Mouse (Mus musculus) myocyte (in vitro differentiated cells): ENCODE results near the gene Fgd3. TPM values are rescaled to one million over a fixed set of nuclear protein-coding genes. Genes with fewer than 3 reads are reported as not detected.
A peak's percentile ranks its signal among the peaks of the same experiment; 100 is the strongest.

Source experiments
- H3K27me3 ChIP-seq: one replicate; pipeline ENCODE4 v1.6.1; 2011; ENCODE audit not compliant: control insufficient read depth, insufficient read depth, insufficient read length
- H3K36me3 ChIP-seq: one replicate; pipeline ENCODE4 v1.6.1; 2011; ENCODE audit not compliant: control insufficient read depth, insufficient read depth
- H3K4me2 ChIP-seq: one replicate; pipeline ENCODE4 v1.6.1; 2011; ENCODE audit warnings: low read depth, control low read depth
- H3K4me3 ChIP-seq: one replicate; pipeline ENCODE4 v1.5.1; 2011; ENCODE audit warnings: mild to moderate bottlenecking, control low read depth, moderate library complexity
- H3K79me2 ChIP-seq: one replicate; pipeline ENCODE4 v1.6.1; 2011; ENCODE audit not compliant: control insufficient read depth, insufficient read depth
- H3ac ChIP-seq: one replicate; pipeline ENCODE4 v1.6.1; 2011; ENCODE audit not compliant: control insufficient read depth, insufficient read length
- CEBPB ChIP-seq: IDR thresholded peaks from 2 replicates; pipeline ENCODE4 v1.6.1; 2011; ENCODE audit warnings: mild to moderate bottlenecking, moderate library complexity; ENCODE audit not compliant: poor library complexity, insufficient read depth, severe bottlenecking
- E2F4 ChIP-seq: IDR thresholded peaks from one replicate; pipeline ENCODE4 v1.6.1; 2011; ENCODE audit warnings: mild to moderate bottlenecking, control low read depth, moderate library complexity; ENCODE audit not compliant: insufficient read depth
- MAX ChIP-seq: IDR thresholded peaks from one replicate; pipeline ENCODE4 v1.6.1; 2011; ENCODE audit warnings: low read depth, mild to moderate bottlenecking, control low read depth
- MYOD1 ChIP-seq, 3 experiments: IDR thresholded peaks; one replicate each; pipeline ENCODE4 v1.6.1; 2011; ENCODE audit warnings: control low read depth in 2 of 3, low read depth in 2 of 3, mild to moderate bottlenecking in 2 of 3, moderate library complexity in 1 of 3; ENCODE audit not compliant: insufficient read length in 2 of 3, control insufficient read depth in 1 of 3
- MYOG ChIP-seq, 3 experiments: IDR thresholded peaks; one replicate each; pipeline ENCODE4 v1.6.1; 2011; ENCODE audit warnings: control low read depth in 2 of 3, low read depth in 2 of 3, mild to moderate bottlenecking in 2 of 3; ENCODE audit not compliant: insufficient read length in 2 of 3, control insufficient read depth in 1 of 3, insufficient read depth in 1 of 3
- POLR2A ChIP-seq: IDR thresholded peaks from one replicate; pipeline ENCODE4 v1.6.1; 2011; ENCODE audit warnings: low read depth, mild to moderate bottlenecking, control low read depth, moderate library complexity; ENCODE audit not compliant: insufficient read length
- POLR2AphosphoS2 ChIP-seq: IDR thresholded peaks from one replicate; pipeline ENCODE4 v1.6.1; 2011; ENCODE audit warnings: low read depth, control low read depth; ENCODE audit not compliant: insufficient read length
- REST ChIP-seq: IDR thresholded peaks from one replicate; pipeline ENCODE4 v1.6.1; 2011; ENCODE audit warnings: mild to moderate bottlenecking, control low read depth, moderate library complexity; ENCODE audit not compliant: insufficient read depth, insufficient read length
- SRF ChIP-seq: IDR thresholded peaks from one replicate; pipeline ENCODE4 v1.6.1; 2011; ENCODE audit warnings: low read depth; ENCODE audit not compliant: control insufficient read depth, insufficient read length
- TCF12 ChIP-seq: IDR thresholded peaks from one replicate; pipeline ENCODE4 v1.6.1; 2011; ENCODE audit warnings: mild to moderate bottlenecking, control low read depth; ENCODE audit not compliant: poor library complexity, insufficient read depth, severe bottlenecking
- TCF3 ChIP-seq: IDR thresholded peaks from one replicate; pipeline ENCODE4 v1.6.1; 2011; ENCODE audit warnings: low read depth, control low read depth; ENCODE audit not compliant: insufficient read length
- USF1 ChIP-seq: IDR thresholded peaks from one replicate; pipeline ENCODE4 v1.6.1; 2011; ENCODE audit warnings: low read depth, mild to moderate bottlenecking, control low read depth, moderate library complexity
- polyA plus RNA-seq: library from polyadenylated mRNA; unstranded; fragments of >200 nt; fragmentation: generic; extraction: Trizol; gene quantifications from one replicate; pipeline ENCODE4 v1.2.1, GENCODE M21; 2012; ENCODE audit warnings: missing spikeins

Gene Fgd3
- polyA plus RNA-seq = 15.5 TPM

DNA sequence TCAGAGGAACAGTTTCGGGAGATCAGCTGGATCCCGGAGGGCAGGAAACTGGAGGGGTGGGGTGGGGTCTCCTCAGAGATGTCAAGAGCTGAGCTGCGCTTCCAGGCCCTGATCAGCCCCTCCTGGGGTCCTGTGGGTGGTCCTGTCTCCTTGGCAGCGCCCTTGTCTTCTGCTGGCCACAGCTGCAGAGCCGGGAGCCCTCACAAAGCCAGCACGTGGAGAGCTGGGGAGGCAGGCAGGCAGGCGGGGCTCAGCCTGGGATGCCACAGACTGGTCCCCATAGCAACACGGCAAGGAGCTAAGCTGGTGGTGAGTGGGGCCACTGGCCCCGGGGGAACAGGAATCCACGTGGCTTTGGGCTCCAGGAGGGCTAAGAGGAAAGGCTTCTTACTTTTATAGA lies at the start of gene Fgd3:
Fgd3 (minus strand) TSS at position 272 of the 400 bp plus-strand sequence.
- Histone ChIP-seq H3K79me2 (peaks cover 23% of the 10 kb centered on the region), H3ac (no peak within 1 kb of the TSS), H3K36me3 (peaks cover 5% of the 10 kb centered on the region), H3K27me3 (no peaks in the 10 kb centered on the region), H3K4me2 (peak within 1 kb of the TSS; percentile 92), H3K4me3 (peak within 1 kb of the TSS; percentile 41)
- TF ChIP-seq MAX (peak; percentile 78), CEBPB (no peak), POLR2AphosphoS2 (peak; percentile 42), USF1 (no peak), TCF12 (no peak), SRF (no peak), MYOG (IDR thresholded peaks at IDR 0.05; ENCODE audit: control insufficient read depth in 1 of 3, insufficient read depth in 1 of 3, insufficient read length in 2 of 3, low read depth in 2 of 3) (peak in 2 of 3 experiments; percentile 57 to 82), MYOD1 (IDR thresholded peaks at IDR 0.05; ENCODE audit: control insufficient read depth in 1 of 3, insufficient read length in 2 of 3, low read depth in 2 of 3) (peak in 2 of 3 experiments; percentile 53 to 54), E2F4 (no peak), POLR2A (peak; percentile 55), REST (no peak), TCF3 (no peak)

DNA sequence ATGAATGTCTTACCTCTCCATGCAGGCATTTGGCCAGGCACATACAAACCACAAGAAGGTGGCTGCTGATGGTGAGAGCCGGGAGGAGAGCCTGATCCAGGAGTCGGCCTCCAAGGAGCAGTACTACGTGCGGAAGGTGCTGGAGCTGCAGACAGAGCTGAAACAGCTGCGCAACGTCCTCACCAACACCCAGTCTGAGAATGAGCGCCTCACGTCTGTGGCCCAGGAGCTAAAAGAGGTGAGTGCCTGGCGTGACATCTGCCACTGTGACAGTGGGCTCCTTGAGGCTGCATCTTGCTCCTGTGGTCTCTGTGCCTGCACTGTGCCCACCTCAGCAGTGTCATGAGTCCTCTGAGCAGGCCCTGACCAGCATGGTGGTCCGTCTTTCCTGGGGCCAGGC lies 49.3 kb upstream of the Fgd3 start:
- Histone ChIP-seq H3K4me3 (no peak overlapping the region), H3K36me3 (peaks cover 17% of the 10 kb centered on the region), H3K27me3 (no peaks in the 10 kb centered on the region), H3K79me2 (peaks cover 97% of the 10 kb centered on the region), H3K4me2 (no peak overlapping the region), H3ac (no peak overlapping the region)
- TF ChIP-seq USF1 = no peak
- no peak for TF ChIP-seq TCF3
- peak in 2 of 3 experiments; percentile 51 to 60 for TF ChIP-seq MYOG (IDR thresholded peaks at IDR 0.05; ENCODE audit: control insufficient read depth in 1 of 3, insufficient read depth in 1 of 3, insufficient read length in 2 of 3, low read depth in 2 of 3)

- Histone ChIP-seq H3K36me3 (peaks cover 10% of the 10 kb centered on the region), H3K79me2 (peaks cover 97% of the 10 kb centered on the region), H3K4me2 (no peak overlapping the region), H3K27me3 (no peaks in the 10 kb centered on the region), H3K4me3 (no peak overlapping the region), H3ac (no peak overlapping the region)
- no peak for TF ChIP-seq TCF12
- TF ChIP-seq MYOG (IDR thresholded peaks at IDR 0.05; ENCODE audit: control insufficient read depth in 1 of 3, insufficient read depth in 1 of 3, insufficient read length in 2 of 3, low read depth in 2 of 3) = peak in 1 of 3 experiments; percentile 29
Measured at GRCm38 (mm10) chr13:49367657-49368440, 47.7 kb upstream of the Fgd3 start.

DNA sequence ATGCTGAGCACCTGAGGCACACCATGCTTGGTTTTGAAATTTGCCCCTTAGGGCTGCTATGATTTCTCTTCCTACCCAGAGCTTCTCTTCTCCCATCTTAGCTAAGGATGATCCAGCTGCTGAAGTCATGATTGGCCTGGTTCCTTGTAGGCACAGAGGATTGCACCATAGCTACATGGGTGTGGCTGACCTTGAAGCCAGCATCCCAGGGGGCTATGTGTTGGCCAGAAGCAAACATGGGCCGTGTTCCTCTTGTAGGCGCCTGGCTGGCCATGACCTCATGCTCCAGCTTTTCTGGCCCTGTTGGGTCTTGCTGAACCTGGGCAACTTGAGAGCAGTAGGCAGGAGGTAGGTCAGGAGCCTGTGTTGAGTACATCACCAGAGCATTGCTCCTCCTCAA lies 44.6 kb upstream of the Fgd3 start:
- H3K27me3 ChIP-seq = no peaks in the 10 kb centered on the region
- H3K4me3 ChIP-seq = no peak overlapping the region
- H3K79me2 ChIP-seq = peaks cover 92% of the 10 kb centered on the region
- H3K4me2 ChIP-seq = peak overlapping the region; percentile 67
- TF ChIP-seq REST (no peak), CEBPB (peak; percentile 97), E2F4 (no peak), POLR2AphosphoS2 (peak; percentile 46), USF1 (no peak), TCF3 (no peak), TCF12 (no peak), MYOG (IDR thresholded peaks at IDR 0.05; ENCODE audit: control insufficient read depth in 1 of 3, insufficient read depth in 1 of 3, insufficient read length in 2 of 3, low read depth in 2 of 3) (no peak), SRF (no peak)
- no peak overlapping the region for H3ac ChIP-seq
- H3K36me3 ChIP-seq = peaks cover 4% of the 10 kb centered on the region

DNA sequence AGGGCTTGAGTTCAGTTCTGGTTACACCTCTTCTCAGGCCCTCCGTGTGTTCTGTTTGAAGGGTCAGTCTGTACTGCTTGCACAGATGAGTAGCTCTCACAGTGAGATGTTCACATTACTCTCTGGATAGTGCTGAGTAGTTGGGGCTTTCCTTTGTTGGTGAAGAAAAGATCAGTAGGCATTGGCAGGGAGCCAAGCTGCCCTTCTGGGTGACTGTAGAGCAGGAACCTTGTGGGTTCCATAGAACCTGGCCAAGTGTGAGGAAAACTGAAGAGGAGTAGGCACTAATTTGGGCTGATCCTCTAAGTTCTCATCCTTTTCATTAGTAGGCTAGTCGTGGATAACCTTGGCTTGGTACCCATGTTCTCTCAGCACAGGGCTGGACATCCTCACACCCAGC lies 42.7 kb upstream of the Fgd3 start:
- H3K4me2 ChIP-seq = peak overlapping the region; percentile 67
- no peak for TF ChIP-seq SRF
- TF ChIP-seq REST = no peak
- no peak for TF ChIP-seq MYOD1 (IDR thresholded peaks at IDR 0.05; ENCODE audit: control insufficient read depth in 1 of 3, insufficient read length in 2 of 3, low read depth in 2 of 3)
- TF ChIP-seq MAX = no peak
- no peak for TF ChIP-seq CEBPB
- TF ChIP-seq TCF12 = no peak
- TF ChIP-seq USF1 = no peak
- TF ChIP-seq MYOG (IDR thresholded peaks at IDR 0.05; ENCODE audit: control insufficient read depth in 1 of 3, insufficient read depth in 1 of 3, insufficient read length in 2 of 3, low read depth in 2 of 3) = no peak
- no peak for TF ChIP-seq POLR2A
- no peak for TF ChIP-seq E2F4
- no peak for TF ChIP-seq TCF3
- TF ChIP-seq POLR2AphosphoS2 = no peak
- no peaks in the 10 kb centered on the region for H3K36me3 ChIP-seq
- peaks cover 92% of the 10 kb centered on the region for H3K79me2 ChIP-seq
- H3ac ChIP-seq = no peak overlapping the region
- no peak overlapping the region for H3K4me3 ChIP-seq
- no peaks in the 10 kb centered on the region for H3K27me3 ChIP-seq
